Mouse (Mus musculus): ENCODE data around the gene Clcn1.

The Clcn1 gene

DNA sequence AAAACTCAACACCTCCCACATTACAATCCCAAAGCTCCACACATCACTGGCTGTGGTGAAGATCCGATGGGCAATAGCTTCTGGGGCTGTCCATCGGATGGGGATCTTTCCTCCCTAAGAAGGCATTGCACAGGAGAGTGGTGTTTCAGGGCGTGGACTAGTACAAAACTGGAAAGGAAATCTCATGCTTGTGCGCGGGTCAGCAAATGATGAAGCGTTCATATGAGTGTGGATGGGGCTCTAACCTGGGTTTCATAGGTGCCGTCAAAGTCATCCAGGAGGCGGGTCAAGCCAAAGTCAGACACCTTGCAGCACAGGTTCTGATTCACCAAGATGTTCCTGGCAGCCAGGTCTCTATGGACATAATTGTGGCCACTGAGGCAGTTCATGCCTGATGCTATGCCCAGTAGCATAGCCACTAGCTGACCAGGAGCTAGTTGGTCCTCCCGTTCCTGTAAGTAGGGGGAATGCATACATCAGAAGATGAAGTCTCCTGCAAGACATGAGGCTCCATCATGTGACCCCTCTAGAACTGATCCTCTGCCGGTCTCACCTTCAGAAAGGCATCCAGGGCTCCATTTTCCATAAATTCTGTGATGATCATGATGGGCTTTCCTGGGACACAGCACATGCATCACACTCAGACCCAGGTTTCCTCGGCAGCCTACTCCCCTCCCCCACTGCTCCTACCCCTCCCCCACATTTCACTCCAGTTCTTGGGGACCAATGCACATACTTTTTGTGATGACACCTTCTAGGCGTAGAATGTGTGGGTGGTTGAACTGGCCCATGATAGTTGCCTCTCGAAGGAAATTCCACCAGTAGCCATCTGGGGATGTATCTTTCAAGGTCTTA is 74.8 kb downstream of the Clcn1 start:
- in situ Hi-C loops (cut with MboI; ENCODE audit: unreplicated experiment in 2 of 2) = no loop called here

DNA sequence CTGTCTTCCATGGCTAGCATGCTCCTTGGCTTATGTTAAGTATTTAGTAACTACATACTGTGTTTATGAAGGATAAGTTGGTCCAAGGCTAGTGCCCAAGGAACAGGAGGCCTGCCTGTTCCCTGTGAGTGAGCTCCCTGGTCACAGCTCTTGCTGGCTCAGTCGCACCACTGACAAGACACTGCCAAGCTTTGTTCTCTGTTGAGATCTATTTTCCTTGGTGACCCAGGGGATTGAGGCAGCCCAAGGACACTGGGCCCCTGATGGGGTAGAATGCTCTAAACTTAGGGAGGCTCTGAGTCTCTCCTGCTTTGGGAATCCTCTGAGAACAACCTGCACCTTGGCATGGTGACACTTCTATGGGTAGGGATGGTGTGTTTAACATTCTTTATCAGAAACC is 75.6 kb downstream of the Clcn1 start:
- in situ Hi-C loops (cut with MboI; ENCODE audit: unreplicated experiment in 2 of 2) = no loop called here

DNA sequence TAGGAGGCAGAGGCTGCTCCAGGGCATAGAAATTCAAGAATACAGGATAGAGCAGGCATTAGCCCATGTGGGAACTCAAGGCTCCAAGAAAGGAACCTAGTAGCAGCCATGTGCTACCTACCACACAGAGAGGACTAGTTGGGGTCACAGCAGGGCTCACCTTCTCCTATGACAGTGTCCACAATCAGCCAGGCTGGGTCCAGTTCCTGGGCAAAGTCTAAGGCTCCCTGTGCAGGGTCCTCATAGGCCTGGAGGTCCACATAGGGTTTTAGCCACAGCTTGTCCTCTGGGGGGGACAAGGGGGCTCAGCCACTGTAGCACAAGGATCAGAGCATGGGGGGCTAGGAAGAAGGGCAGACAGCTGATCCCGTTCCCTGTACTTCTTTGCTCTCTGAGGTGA is 76.0 kb downstream of the Clcn1 start:
- in situ Hi-C loops (cut with MboI; ENCODE audit: unreplicated experiment in 2 of 2) = no loop called here

DNA sequence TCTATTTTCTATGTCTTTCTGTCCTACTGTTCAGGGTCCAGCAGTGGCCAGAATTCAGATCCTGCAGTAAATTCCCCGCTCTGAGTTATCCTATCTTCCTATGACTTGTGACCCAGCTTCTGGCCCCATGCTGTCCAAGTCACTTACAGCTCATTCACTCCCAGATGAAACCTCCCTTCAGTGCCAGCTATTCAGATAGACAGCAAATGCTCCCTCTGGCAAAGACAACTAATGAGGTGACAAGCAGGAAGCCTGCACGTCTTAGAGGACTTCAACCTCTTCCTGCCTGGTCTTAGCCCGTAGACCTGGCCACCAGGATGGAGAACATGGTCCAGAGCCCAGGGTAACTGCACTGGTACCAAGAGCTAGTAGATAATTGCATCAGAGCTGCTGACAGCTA is 76.5 kb downstream of the Clcn1 start:
- in situ Hi-C loops (cut with MboI; ENCODE audit: unreplicated experiment in 2 of 2) = no loop called here

DNA sequence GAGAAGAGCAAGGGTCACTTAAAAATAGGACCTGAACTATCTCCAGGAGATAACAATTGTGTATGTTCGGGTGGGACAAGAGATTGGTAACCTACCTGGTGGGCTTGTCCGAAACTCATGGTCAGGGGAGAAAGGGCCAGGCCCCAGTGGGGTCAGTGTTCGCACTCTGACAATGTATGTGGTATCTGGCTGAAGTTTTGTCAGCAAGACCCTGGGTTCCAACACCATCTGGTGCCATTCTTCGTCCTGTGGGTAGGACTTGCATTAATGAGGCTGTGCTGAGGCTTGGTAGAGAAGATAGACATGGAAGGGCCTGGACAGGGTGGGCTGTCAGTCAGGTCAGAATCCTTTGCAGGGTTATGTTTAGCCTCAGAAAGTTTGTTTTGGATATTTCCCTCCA is 77.6 kb downstream of the Clcn1 start:
- in situ Hi-C loops (cut with MboI; ENCODE audit: unreplicated experiment in 2 of 2) = no loop called here

DNA sequence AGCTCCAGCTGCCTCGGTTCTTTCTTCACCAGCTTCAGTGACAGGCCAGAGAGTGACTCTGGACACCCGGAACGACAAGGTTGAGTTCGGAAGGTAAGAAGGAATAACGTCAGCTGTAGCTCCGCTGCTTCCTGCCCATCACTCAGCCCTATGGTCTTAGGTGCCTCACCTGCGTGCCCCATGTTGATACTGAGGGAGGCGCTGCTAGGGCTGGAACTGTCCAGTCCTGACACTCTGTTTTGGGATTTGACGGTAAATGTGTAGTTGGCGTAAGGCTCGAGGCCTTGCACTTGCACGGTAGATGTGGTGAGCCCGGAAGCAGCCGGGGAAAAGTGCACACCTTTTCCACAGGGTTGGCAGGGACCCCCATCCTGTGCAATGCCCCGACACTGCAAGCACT is 78.1 kb downstream of the Clcn1 start:
- in situ Hi-C loops (cut with MboI; ENCODE audit: unreplicated experiment in 2 of 2) = no loop called here

DNA sequence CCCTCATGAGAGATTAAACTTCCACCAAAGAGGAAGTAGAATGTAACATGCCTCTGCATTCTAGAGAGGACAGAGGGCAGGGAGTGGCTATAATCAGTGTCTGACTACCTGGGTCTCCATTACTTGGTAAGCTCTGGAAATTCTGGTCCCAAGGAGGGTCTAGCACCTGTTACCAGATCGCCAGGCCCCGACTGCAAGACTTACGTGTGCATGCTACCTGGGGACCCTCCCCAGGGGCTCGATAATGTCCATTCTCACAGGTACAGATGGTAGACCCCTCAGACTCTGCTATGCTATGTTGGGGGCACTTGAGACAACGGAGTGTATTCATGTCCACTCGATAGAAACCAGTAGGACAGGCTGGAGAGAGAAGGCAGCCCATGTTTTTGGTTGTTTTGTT is 78.7 kb downstream of the Clcn1 start:
- in situ Hi-C loops (cut with MboI; ENCODE audit: unreplicated experiment in 2 of 2) = no loop called here
